8 mouse cellular contexts compared by ENCODE assay signal in the genomic region with DNA sequence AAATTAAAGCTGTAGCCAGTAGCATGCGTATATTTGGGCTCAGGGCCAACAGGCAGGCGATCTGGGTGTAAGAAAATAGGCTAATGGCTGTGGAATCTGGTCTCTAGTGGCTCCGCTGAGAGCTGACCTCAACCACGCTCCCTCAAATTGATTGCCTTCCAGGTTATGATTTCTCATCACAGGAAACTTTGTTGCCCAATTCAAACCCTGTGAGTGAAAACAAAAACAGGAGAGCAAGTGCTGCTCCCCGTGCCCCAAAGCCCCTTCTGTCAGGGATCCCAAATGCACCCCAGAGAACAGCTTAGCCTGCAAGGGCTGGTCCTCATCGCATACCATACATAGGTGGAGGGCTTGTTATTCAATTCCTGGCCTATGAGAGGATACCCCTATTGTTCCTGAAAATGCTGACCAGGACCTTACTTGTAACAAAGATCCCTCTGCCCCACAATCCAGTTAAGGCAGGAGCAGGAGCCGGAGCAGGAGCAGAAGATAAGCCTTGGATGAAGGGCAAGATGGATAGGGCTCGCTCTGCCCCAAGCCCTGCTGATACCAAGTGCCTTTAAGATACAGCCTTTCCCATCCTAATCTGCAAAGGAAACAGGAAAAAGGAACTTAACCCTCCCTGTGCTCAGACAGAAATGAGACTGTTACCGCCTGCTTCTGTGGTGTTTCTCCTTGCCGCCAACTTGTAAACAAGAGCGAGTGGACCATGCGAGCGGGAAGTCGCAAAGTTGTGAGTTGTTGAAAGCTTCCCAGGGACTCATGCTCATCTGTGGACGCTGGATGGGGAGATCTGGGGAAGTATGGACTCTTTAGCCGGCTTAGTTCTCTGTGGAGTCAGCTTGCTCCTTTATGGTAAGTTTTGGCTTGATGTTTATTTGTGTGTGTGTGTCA. TPM values are rescaled to one million over a fixed set of nuclear protein-coding genes. Genes with fewer than 3 reads are reported as not detected.
DNase-seq lines count a peak whose midpoint lies in the region; ATAC-seq and TF ChIP-seq lines count a peak whose summit lies in the region.

TSS of gene Tek (plus strand) at position 452 of the 894 bp plus-strand sequence.

- H3K27ac ChIP-seq in midbrain, embryonic 16.5 days (ENCODE audit: low read length) = no peak within 1 kb of the TSS
- H3K27ac ChIP-seq in midbrain, embryonic 15.5 days = no peak within 1 kb of the TSS
- H3K27ac ChIP-seq in embryonic facial prominence, embryonic 11.5 days (replicated peaks; ENCODE audit: low read depth, low read length) = no peak within 1 kb of the TSS
- 0 out of 2 replicates have a peak within 1 kb of the TSS, but pooled peaks have one; percentile 6 for H3K27ac ChIP-seq in limb, embryonic 14.5 days (replicated peaks; ENCODE audit: low read depth, low read length)
- 0 out of 2 replicates have a peak within 1 kb of the TSS, but pooled peaks have one; percentile 16 for H3K27ac ChIP-seq in small intestine, adult 2 months (ENCODE audit: insufficient read depth, low read depth, low read length)

- WGBS in midbrain, embryonic 16.5 days = 70% methylated on average over 16 of the region's 16 CpGs
- 75% methylated on average over 16 of the region's 16 CpGs for WGBS in midbrain, embryonic 15.5 days
- 66% methylated on average over 16 of the region's 16 CpGs for WGBS in embryonic facial prominence, embryonic 11.5 days
- 51% methylated on average over 16 of the region's 16 CpGs for WGBS in limb, embryonic 14.5 days
- 45% methylated on average over 16 of the region's 16 CpGs for WGBS in small intestine, adult 2 months

- intact Hi-C loops in heart, postnatal 10 days (cut with DNase I) = loop anchor here (5.0 kb wide), 1 partner anchor 67 kb away; no protein-coding TSS in a partner anchor

- peak within 1 kb of the TSS; percentile 0; the same call in 1 of the 2 replicates for H3K4me3 ChIP-seq in midbrain, embryonic 16.5 days (ENCODE audit: low read depth, low read length)
- no peak within 1 kb of the TSS for H3K4me3 ChIP-seq in midbrain, embryonic 15.5 days
- H3K4me3 ChIP-seq in embryonic facial prominence, embryonic 11.5 days (ENCODE audit: low read depth, low read length) = no peak within 1 kb of the TSS
- peak within 1 kb of the TSS; percentile 10; the same call in 1 of the 2 replicates for H3K4me3 ChIP-seq in limb, embryonic 14.5 days (replicated peaks; ENCODE audit: low read length)
- peak within 1 kb of the TSS; percentile 35 for H3K4me3 ChIP-seq in small intestine, adult 2 months (ENCODE audit: low read depth, low read length)

- H3K36me3 ChIP-seq in midbrain, embryonic 16.5 days (ENCODE audit: control insufficient read depth, insufficient read depth, low read length) = no peaks in the 10 kb centered on the region
- H3K36me3 ChIP-seq in midbrain, embryonic 15.5 days (replicated peaks) = no peaks in the 10 kb centered on the region
- H3K36me3 ChIP-seq in embryonic facial prominence, embryonic 11.5 days (replicated peaks; ENCODE audit: control insufficient read depth, insufficient read depth, low read depth, low read length) = no peaks in the 10 kb centered on the region
- H3K36me3 ChIP-seq in limb, embryonic 14.5 days (ENCODE audit: control insufficient read depth, insufficient read depth, low read length) = no peaks in the 10 kb centered on the region
- no peaks in the 10 kb centered on the region for H3K36me3 ChIP-seq in small intestine, adult 2 months (ENCODE audit: control insufficient read depth, insufficient read depth, low read length)

- H3K9ac ChIP-seq in midbrain, embryonic 16.5 days (ENCODE audit: low read depth, low read length) = no peak within 1 kb of the TSS
- no peak within 1 kb of the TSS for H3K9ac ChIP-seq in midbrain, embryonic 15.5 days
- H3K9ac ChIP-seq in embryonic facial prominence, embryonic 11.5 days (replicated peaks; ENCODE audit: low read length) = no peak within 1 kb of the TSS
- H3K9ac ChIP-seq in limb, embryonic 14.5 days (ENCODE audit: low read depth, low read length, severe bottlenecking) = no peak within 1 kb of the TSS

- H3K4me1 ChIP-seq in midbrain, embryonic 16.5 days (ENCODE audit: control insufficient read depth, insufficient read depth, low read length) = no peaks in the 10 kb centered on the region
- H3K4me1 ChIP-seq in midbrain, embryonic 15.5 days = no peaks in the 10 kb centered on the region
- H3K4me1 ChIP-seq in embryonic facial prominence, embryonic 11.5 days (ENCODE audit: control insufficient read depth, insufficient read depth, low read length) = no peaks in the 10 kb centered on the region
- peaks cover 13% of the 10 kb centered on the region; the same call in 1 of the 2 replicates for H3K4me1 ChIP-seq in limb, embryonic 14.5 days (ENCODE audit: control insufficient read depth, insufficient read depth, low read length)
- H3K4me1 ChIP-seq in small intestine, adult 2 months (ENCODE audit: control insufficient read depth, insufficient read depth, insufficient read length, low read length) = no peaks in the 10 kb centered on the region

- no peaks in the 10 kb centered on the region for H3K9me3 ChIP-seq in midbrain, embryonic 16.5 days (replicated peaks; ENCODE audit: control insufficient read depth, low read length, poor library complexity, severe bottlenecking)
- H3K9me3 ChIP-seq in midbrain, embryonic 15.5 days = no peaks in the 10 kb centered on the region
- no peaks in the 10 kb centered on the region for H3K9me3 ChIP-seq in embryonic facial prominence, embryonic 11.5 days (replicated peaks; ENCODE audit: control insufficient read depth, low read length)
- no peaks in the 10 kb centered on the region for H3K9me3 ChIP-seq in limb, embryonic 14.5 days (ENCODE audit: control insufficient read depth, low read length)

- DNase-seq in embryonic facial prominence, embryonic 11.5 days (ENCODE audit: low spot score) = no peak
- DNase-seq in heart, postnatal 10 days = peak; percentile 72 to 75
- peak; percentile 31 for DNase-seq in limb, embryonic 14.5 days (ENCODE audit: low spot score)
- no peak for DNase-seq in spleen, postnatal 10 days (ENCODE audit: low spot score in 2 of 2)
- DNase-seq in ovary, postnatal 10 days (ENCODE audit: low spot score) = no peak

- ATAC-seq in midbrain, embryonic 16.5 days = no peak
- ATAC-seq in midbrain, embryonic 15.5 days (replicated peaks) = no peak
- no peak for ATAC-seq in embryonic facial prominence, embryonic 11.5 days (replicated peaks; ENCODE audit: insufficient number of reproducible peaks, low FRiP score, low TSS enrichment, low read depth)
- ATAC-seq in limb, embryonic 14.5 days (ENCODE audit: low FRiP score, low read depth) = peak; percentile 63; the same call in 1 of the 2 replicates

- no peak within 1 kb of the TSS for H3K4me2 ChIP-seq in midbrain, embryonic 16.5 days (ENCODE audit: low read length)
- no peak within 1 kb of the TSS for H3K4me2 ChIP-seq in midbrain, embryonic 15.5 days
- H3K4me2 ChIP-seq in embryonic facial prominence, embryonic 11.5 days (ENCODE audit: low read depth, low read length) = no peak within 1 kb of the TSS
- H3K4me2 ChIP-seq in limb, embryonic 14.5 days (replicated peaks; ENCODE audit: low read depth, low read length, severe bottlenecking) = peak within 1 kb of the TSS; percentile 22

- no peak for TF ChIP-seq POLR2A in limb, embryonic 14.5 days (IDR thresholded peaks at IDR 0.05; ENCODE audit: borderline replicate concordance, extremely low read depth, insufficient read depth, insufficient read length)
- TF ChIP-seq POLR2A in small intestine, adult 2 months (IDR thresholded peaks at IDR 0.05; ENCODE audit: low read depth, low read length) = no peak

- TF ChIP-seq CTCF in small intestine, adult 2 months (IDR thresholded peaks at IDR 0.05; ENCODE audit: extremely low read depth, insufficient read length, insufficient replicate concordance, low read depth, low read length) = no peak

- H3K27me3 ChIP-seq in midbrain, embryonic 16.5 days (ENCODE audit: control insufficient read depth, insufficient read depth, low read depth, low read length) = no peaks in the 10 kb centered on the region
- no peaks in the 10 kb centered on the region for H3K27me3 ChIP-seq in midbrain, embryonic 15.5 days (replicated peaks)
- no peaks in the 10 kb centered on the region for H3K27me3 ChIP-seq in embryonic facial prominence, embryonic 11.5 days (ENCODE audit: control insufficient read depth, insufficient read depth, low read length)
- no peaks in the 10 kb centered on the region for H3K27me3 ChIP-seq in limb, embryonic 14.5 days (ENCODE audit: control insufficient read depth, insufficient read depth, low read length)
- H3K27me3 ChIP-seq in small intestine, adult 2 months (ENCODE audit: control insufficient read depth, insufficient read depth, low read length) = no peaks in the 10 kb centered on the region

RNA-seq across cellular contexts. Expression of gene Tek, which starts in this region (rescaled TPM):
- polyA plus RNA-seq in midbrain, embryonic 16.5 days (2015; fragmentation: Nextera tagmentation; extraction: Ambion mirVana) = 9.3 and 9.6 TPM in 2 replicates
- 8.8 and 9.5 TPM in 2 replicates for polyA plus RNA-seq in midbrain, embryonic 15.5 days (2015; fragmentation: Nextera tagmentation; extraction: Ambion mirVana)
- 9.8 and 10.1 TPM in 2 replicates for polyA plus RNA-seq in embryonic facial prominence, embryonic 11.5 days (2014; fragmentation: Nextera tagmentation; extraction: Ambion mirVana)
- 10 to 100 TPM; 61.1 to 69.4 TPM for total RNA-seq in heart, postnatal 10 days (2021)
- polyA plus RNA-seq in limb, embryonic 14.5 days (2012; rRNA removed) = 8.4 and 10.2 TPM in 2 replicates
- 15.6 and 15.7 TPM in 2 replicates for polyA plus RNA-seq in limb, embryonic 14.5 days (2014; fragmentation: Nextera tagmentation; extraction: Ambion mirVana)
- polyA plus RNA-seq in small intestine, adult 2 months (2012; rRNA removed) = 0.75 and 1.3 TPM in 2 replicates

Comparison
In these comparisons a context has a peak if more than half of its experiments do, and no peak if none do; other contexts are left out.
1. H3K4me3 ChIP-seq: peak in midbrain, embryonic 16.5 days (single experiment), limb, embryonic 14.5 days (single experiment) and small intestine, adult 2 months (single experiment); none in midbrain, embryonic 15.5 days (single experiment) and embryonic facial prominence, embryonic 11.5 days (single experiment).
2. H3K27ac ChIP-seq: peak in limb, embryonic 14.5 days (single experiment) and small intestine, adult 2 months (single experiment); none in midbrain, embryonic 16.5 days (single experiment), midbrain, embryonic 15.5 days (single experiment) and embryonic facial prominence, embryonic 11.5 days (single experiment).
3. DNase-seq: peak in heart, postnatal 10 days (2 of 2) and limb, embryonic 14.5 days (single experiment); none in embryonic facial prominence, embryonic 11.5 days (single experiment), spleen, postnatal 10 days (0 of 2) and ovary, postnatal 10 days (single experiment).